Mouse (Mus musculus) erythroblast, embryonic 14.5 days (primary cell): ENCODE data around the gene Vmn2r89.
"Not testable (repeated sequence)": the region's sequence is repeated elsewhere in the genome, so short reads cannot be mapped to it uniquely, and the experiment has no call there.

Source experiments
- GATA1 ChIP-seq: IDR thresholded peaks from 2 replicates; pipeline ENCODE4 v1.6.1; 2012; ENCODE audit warnings: low read length, inconsistent platforms, mixed read lengths
- TAL1 ChIP-seq: IDR thresholded peaks from 3 replicates; pipeline ENCODE4 v1.6.1; 2012; ENCODE audit warnings: low read length, inconsistent platforms, mixed read lengths

- not testable (repeated sequence) for TF ChIP-seq GATA1, TAL1
Measured at GRCm38 (mm10) chr14:51451557-51451956, at the start of gene Vmn2r89.
